Mouse (Mus musculus) thymus, postnatal 25 days (tissue): ENCODE data around the gene Tenm4.
A peak's percentile ranks its signal among the peaks of the same experiment; 100 is the strongest.

Source experiments
- DNase-seq: peaks from one replicate; pipeline ENCODE4 v3.0.0; 2022

Gene Tenm4

GRCm38 (mm10) chr7:96754175-96754574 is 583.1 kb downstream of the Tenm4 start:
- DNase-seq = no peak

DNA sequence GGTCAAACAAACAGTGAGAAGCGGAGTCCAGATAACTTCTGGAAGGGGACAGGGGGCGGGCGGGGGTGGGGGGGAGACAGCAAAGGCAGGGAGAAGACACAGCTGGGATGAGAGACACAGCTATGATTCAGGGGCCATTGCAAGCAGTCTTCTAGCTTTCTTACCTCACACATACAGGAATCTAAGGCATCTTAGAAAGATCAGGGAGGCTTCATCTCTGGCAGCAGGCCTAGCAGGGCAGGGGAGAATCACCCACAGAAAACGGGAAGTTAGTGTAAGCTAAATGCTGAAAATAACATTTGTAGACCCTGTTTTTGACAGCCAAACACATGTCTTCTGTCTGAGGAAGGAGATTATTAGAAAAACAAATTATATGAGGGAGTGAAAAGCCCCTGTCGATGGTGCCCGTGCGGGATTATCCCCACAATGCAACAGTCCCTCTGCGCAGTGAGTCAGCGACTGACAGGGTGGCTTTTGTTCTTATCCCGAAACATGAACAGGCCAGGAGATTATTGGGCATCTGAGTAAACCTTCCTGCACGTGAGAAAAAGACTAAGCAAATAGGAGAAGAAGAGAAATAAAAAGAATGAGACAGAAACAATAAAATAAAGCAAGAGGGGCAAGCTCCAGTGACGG is 584.5 kb downstream of the Tenm4 start:
- no peak for DNase-seq

- no peak for DNase-seq
These were observed 585.2 kb downstream of the Tenm4 start for GRCm38 (mm10) chr7:96756104-96756742.

DNA sequence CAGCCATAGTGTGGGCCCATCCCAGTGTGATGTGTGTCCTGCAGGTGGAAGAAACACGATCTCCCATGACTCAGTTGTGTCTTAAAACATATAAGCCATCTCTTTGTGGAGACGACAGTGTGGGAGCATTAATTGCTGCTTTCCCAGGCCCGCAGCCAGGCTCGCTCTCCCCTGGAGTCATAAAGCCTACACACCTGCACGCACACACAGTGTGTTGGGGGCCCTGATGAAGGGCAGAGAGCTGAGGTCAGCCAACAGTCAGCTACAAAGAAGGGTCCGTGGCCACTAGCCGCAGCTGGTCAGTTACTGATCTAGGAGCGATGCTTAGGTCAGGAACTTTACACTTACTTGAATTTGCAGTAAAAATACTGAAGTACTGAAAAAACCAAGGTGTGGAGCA is 586.0 kb downstream of the Tenm4 start:
- DNase-seq = no peak

GRCm38 (mm10) chr7:96760208-96760607 is 589.2 kb downstream of the Tenm4 start:
- DNase-seq = no peak

DNA sequence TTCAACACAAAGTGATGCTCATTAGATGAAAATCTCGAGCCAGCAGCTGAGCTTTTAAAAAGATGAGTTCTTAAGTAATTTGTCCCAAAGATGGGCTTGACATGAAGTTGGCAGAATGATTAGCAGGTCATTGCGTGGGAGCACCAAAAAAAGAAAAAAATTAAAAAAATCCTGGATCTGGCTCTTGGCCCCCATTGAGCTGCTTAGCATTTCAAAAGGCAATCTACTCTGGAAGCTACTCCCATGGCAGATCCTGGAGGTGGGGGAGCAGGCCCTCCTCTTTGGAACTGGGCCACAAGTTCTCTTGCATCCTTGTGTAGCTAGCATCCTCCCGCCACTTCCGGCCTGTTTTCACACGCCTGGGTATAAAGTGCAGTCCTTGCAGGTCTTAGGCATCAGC is 590.1 kb downstream of the Tenm4 start:
- DNase-seq = no peak

GRCm38 (mm10) chr7:96765321-96765960 is 594.4 kb downstream of the Tenm4 start:
- no peak for DNase-seq

DNA sequence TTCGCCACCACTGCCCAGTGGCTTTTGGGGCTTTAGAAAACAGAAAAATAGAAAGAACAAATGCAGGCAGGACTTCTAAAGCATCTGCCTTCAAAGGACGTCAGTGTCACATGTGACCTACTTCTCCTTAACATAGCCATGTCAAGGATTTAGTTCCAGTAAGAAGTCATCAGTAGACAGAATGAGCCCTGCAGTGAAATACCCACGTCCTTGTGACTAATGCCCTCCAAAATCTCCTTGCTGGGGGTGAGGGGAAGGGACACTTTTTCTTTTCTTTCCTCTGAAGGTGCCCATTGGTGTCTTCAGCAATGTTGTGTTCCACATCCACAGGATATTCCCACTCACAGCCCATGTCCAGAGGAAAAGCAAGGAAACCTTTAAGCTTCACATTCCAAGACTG is 596.0 kb downstream of the Tenm4 start:
- DNase-seq = no peak

DNA sequence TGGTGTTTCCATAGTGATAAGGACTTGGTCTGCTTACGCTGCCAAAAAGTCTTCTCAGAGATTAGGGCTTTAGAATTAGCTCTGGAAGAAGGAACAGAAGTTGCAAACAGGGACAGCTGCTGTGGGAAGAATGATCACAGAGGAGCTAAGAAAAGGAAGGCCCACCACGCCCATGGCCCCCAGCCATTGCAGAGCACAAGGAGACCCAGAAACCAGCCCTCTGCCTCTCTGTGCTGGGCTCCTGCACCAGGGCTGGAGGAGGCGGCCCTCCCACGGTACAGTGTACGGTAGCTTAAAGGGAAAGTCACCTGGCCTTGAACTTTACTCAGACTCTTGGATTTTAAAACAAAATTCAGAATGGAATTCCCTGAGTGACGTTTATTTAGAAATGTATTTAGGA is 597.7 kb downstream of the Tenm4 start:
- no peak for DNase-seq

DNA sequence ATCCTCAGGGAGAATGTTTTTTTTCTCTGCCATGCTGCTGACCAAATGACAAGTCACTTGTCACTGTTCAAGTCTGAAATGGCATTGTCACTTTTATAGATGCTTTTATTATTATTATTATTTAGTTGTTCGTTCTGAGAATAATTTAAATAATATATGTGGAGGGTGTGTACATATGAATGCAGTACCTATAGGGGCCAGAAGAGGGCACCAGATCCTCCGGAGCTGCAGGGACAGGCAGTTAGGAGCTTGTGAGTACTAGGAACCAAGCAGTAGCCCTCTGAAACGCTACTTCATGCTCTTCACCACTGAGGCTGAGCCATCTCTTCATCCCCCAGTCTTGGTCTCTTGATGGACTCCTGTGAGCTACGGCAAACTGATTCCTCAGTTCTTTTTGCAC is 598.7 kb downstream of the Tenm4 start:
- DNase-seq = peak; percentile 41

DNA sequence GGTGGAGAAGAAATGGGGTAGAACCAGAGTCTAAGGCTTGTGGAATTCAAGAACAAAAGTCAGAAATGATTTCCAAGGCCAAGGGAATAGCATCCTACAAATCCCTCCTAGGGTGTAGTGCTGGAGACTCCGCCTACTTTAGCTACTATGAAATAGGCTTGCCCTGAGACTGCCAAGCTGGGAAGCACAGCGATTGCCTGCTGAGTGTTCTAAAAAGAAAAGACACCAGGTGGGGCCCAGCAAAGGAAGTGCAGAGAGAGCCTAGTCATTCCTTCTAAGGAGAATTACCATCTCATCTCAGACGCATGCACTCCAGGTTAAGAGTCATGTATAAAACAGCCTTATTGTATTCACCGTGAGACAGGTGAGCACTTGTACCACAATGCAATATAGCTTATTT is 601.9 kb downstream of the Tenm4 start:
- no peak for DNase-seq

DNA sequence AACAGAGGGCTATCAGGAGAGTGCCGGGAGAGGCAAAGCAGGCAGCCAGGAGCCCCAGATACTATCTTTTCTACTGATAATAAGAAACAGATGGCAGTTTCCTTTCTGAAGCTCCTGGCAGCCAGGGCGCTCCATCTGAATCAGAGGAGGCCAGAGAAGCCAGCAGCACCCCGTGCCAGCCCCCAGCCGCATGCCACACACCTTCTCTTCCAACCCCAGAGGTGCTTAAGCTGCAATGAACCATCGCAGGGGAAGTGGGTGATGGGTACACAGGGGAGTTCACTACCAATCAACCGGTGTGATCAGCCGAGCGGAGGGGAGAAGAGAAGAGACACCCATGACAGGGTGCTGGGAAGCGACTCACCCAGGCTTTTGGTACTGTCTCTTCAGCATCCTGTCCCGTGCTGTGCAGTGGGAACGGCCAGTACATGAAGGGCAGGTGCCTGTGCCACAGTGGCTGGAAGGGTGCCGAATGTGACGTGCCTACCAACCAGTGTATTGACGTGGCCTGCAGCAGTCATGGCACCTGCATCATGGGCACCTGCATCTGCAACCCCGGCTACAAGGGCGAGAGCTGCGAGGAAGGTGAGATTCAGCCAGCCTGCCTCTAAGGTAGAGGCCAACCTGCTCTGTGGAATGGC is 602.7 kb downstream of the Tenm4 start:
- no peak for DNase-seq

GRCm38 (mm10) chr7:96775080-96775486 is 604.0 kb downstream of the Tenm4 start:
- no peak for DNase-seq

DNA sequence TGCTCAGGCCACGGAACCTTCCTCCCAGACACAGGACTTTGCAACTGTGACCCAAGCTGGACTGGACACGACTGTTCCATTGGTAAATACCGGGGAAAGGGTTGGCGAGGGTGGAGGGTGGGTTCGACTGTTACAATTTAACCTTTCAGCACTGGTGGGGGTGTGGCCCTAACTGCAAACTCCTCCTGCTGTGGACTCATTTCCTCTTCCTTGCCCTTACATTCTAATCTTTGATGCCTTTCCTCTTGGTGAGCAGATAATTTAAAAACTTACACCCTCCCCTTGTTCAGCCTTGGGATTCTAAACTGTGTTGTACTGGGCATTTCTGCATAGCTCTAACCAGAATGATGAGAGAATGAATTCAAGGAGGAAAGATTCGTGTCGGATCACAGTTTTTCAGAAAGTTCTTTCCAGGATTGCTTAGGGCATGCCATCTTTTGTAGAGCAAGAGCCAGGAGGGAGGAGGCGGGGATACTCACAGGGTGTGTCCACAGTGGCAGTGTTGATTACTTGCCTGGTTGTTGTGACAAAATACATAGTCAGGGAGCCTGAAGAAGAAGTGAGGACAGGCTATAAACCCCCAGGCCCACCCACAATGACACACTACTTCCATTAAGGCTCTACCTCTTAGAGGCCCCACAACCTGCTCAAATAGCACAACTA is 607.0 kb downstream of the Tenm4 start:
- DNase-seq = no peak

DNA sequence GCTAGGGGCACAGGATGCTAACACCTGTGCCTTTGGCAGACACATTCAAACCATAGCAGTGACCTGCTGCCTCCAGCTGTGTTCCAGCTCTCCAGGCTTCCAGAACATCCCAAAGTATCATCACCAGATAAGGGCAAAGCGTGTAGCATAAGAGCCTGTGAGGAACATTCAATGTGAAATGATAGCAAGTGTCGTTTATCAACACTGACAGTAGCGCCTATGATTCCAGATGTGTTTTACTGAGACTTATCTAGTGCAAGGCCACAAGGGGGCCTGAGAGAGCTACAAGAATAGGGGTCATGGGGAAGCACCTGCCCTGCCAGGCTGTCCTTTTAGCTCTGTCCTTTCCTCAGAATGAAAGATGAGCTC is 607.5 kb downstream of the Tenm4 start:
- peak; percentile 6 for DNase-seq

GRCm38 (mm10) chr7:96780556-96780955 is 609.5 kb downstream of the Tenm4 start:
- no peak for DNase-seq

- no peak for DNase-seq
These were observed 610.0 kb downstream of the Tenm4 start for GRCm38 (mm10) chr7:96781068-96781467.

DNA sequence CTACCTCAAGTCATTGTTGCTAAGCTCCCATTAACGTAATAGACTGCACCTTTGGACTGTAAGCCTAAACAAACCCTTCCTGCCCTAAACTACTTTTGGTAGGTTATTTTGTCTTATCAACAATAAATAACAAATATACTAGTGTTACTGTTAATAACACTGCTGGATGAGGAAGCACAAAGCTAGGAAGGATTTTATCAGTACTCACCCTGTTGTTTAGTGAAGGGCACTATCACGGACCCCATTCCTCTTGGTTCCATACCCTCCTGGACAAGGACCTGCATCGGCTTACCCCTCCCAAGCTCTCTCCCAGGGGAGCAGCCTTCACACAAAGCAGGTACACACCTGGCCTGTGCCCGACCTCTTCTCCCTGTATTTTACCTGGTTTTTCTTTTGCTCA is 611.6 kb downstream of the Tenm4 start:
- no peak for DNase-seq

DNA sequence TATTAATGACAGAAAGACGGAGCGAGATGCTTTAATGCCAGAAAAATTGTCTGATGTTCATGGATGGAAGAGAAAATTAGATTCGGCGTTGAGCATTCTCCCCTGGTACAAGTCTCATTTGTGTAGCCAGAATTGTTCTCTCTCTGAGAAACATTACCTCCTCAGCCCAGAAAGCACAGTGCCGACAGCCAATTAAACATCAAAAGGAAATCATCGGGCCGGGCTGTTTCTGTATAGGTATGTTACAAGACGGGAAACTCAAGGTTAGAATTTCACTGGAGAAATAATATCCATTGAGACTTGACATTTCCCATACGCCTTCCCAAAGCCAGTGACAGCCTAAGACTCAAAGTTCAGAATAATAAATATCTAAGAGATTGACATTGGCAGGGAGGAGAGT is 614.8 kb downstream of the Tenm4 start:
- no peak for DNase-seq

DNA sequence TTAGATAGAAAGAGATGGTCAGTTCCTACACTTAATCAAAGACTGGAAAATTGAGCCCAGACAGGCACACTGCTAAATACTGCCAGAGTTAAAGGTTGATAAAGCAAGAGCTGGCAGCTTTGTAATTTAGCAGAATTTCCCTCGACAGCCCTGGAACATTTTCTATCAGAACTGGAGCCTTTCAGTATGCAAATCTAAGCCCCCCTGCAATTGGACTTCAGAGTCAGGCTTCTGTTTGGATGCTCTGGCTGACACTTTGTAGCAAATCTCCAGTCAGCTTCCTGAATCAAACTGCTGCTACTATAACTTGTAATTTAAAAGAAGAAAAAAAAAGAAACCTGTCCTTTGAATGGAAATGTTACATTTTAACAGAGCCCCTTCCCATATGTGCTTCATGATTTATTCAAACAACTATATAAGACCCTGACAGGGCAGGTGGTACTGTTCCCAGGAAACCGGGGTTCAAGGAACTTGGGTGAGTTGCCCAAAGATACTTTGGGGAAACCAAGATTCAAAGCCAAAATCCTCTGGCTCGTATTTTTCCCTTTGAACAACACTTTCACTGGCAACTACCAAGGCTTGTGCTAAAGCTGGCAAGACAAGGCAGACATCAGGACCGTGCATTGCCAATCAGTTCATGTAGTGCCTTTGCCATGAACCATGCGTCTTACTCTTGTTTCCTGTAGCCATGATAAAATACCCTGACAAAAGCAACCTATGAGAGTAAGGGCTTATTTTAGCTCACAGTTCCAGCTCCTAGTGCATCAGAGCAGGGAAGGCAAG is 615.4 kb downstream of the Tenm4 start:
- DNase-seq = no peak

- DNase-seq = no peak
These were observed 617.1 kb downstream of the Tenm4 start for GRCm38 (mm10) chr7:96788135-96788534.

DNA sequence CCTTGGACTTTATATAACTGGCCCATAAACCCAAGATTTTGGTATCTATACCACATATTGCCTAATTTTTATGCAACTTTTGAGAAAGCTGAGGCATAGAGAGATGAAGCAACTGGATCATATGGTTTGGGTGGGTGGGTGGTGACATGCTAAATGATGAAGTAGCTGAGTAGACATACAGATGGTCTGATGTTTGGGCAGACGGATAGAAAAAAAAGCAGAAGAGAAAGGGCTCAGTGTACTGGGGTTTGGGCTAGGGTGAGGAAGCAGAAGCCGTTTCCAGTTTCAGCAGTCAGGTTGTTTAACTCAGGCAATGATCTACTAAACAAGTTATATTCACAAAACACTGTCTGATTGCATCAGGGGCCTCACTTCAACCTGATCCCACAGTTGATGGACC is 619.3 kb downstream of the Tenm4 start:
- DNase-seq = no peak
